Mouse (Mus musculus): ENCODE results near the gene Vwf. TPM values are rescaled to one million over a fixed set of nuclear protein-coding genes. Genes with fewer than 3 reads are reported as not detected.

Vwf gene
- total RNA-seq, 2 experiments from 2014 or later = 78.4 to 104 TPM

DNA sequence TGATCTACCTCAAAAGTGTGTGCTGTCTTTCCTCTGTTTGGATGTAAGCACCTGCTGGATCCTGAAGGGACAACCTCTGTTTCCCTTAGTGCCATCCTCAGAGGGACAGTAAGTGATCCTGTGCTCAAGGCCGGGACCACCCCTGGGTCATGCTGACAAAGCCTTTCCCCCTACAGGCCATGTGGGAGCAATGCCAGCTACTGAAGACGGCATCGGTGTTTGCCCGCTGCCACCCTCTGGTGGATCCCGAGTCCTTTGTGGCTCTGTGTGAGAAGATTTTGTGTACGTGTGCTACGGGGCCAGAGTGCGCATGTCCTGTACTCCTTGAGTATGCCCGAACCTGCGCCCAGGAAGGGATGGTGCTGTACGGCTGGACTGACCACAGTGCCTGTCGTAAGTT is 41.7 kb downstream of the Vwf start:
- DNase-seq = no peak

DNA sequence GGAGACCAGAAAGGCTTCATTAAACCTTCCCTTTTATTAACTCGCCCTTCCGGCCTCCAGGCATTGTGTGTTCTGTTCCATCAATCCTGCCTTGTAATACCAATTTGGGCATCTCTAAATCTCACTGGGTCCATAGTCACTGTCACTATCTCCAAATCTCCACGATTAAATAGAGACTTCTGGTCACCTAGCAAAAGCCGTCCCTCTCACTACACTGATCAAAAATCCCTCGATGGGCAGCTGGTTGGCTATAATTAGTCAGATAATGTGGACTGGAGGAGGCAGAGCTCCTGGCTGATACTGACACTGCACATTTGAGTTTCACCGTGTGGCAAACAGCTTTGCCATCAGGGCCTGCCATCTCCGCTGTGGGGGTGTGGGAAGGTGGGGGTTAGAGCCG is 42.5 kb downstream of the Vwf start:
- no peak for DNase-seq

DNA sequence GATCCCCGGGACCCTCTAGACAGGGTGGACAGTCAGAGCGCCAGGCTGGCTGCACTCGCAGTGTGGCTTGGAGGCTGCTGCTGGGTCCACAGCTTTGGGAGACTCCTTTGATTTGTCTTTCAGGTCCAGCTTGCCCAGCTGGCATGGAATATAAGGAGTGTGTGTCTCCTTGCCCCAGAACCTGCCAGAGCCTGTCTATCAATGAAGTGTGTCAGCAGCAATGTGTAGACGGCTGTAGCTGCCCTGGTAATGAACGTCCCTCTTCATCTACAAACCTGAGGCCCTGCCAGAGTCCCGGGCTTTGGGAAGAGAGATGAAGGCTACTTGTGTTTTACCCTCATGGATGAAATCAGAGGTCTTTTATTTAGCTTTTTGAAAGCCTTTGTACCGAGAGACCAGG is 43.5 kb downstream of the Vwf start:
- DNase-seq = no peak

DNA sequence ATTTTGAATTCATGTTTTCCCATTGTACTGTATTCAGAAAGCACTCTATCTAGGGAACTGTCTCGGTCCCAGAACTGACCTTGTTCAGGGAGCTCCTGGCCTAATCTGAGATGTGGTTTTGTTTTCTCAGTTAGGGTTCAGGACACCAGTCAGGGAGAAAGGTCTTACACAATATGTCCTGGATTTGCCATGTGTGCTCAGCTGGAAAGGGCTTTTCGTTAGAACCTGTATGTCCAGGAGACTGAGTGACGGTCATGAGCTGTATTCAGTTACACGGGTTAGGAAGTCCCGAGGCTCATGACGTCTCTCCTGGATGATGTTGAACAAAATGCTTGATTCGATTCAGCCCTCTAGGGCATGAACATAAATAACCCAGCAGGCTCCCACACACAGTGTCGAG is 43.9 kb downstream of the Vwf start:
- no peak for DNase-seq

DNA sequence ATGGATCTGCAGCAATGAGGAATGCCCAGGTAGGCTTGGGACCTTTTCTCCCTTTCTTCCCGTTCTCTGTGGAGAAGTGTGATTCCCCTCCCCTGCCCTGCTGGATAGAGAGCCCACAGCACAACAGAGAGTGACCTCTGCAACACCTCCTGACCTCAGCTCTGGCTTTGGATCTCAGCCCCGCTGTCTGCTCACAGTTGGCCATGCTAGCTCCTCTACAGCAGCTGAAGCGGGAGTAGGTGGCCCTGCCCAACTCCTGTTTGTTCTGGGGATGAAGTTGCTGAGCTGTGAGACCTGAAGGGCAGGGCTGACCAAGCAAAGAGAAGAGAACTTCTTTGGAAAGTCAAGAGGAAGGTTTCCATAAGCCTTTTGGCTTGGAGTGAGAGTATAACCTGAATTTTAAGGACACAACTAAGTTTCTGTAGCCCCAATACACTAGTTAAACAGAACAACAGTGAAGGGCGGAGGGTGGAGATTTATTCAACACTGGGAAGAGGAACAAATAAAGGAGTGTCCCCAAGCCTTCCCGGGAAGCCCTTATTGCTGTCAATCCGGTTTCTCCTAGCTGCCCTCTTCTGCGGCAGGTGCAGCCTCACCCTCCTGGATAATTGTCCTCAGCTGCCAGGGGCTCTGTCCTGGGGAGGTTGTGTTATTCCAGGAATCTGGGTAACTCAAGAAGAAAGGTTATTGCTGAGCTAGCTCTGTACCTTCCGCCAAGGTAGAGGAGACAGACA is 45.2 kb downstream of the Vwf start:
- no peak for DNase-seq

DNA sequence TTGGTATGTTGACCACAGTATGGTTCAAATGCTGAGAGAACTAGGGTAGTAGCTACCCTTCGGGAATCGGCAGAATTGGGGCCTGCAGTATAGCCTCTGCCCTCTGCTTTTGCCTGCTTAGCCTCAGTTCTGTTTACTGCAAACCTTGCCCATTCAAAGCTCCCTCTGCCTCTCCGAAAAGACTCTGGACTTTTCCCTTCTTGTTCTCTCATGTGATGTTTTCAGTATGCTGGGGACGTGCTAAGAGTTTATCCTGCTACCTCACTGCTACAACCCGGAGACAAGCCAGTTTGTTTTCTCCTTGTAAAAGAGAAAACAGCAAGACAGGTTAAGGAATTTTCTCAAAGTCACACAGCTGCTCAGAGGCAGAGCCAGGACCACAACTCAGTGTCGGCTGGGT is 46.0 kb downstream of the Vwf start:
- DNase-seq = no peak

DNA sequence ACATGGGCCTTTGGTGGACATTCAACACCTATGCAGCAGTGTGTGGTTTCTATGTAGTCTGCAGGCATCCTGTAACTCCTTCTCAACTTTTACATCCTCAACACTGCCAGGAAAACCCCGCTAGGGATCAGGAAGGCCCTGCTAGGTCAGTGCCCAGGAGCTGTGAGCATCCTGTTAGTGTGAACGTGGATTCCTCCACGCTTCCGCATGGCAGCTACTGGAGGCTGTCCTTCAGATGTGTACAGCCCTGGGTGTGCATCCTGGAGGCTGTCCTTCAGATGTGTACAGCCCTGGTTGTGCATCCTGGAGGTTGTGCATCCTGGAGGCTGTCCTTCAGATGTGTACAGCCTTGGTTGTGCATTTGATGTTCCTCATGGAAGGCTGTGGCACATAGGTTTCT is 47.7 kb downstream of the Vwf start:
- no peak for DNase-seq

DNA sequence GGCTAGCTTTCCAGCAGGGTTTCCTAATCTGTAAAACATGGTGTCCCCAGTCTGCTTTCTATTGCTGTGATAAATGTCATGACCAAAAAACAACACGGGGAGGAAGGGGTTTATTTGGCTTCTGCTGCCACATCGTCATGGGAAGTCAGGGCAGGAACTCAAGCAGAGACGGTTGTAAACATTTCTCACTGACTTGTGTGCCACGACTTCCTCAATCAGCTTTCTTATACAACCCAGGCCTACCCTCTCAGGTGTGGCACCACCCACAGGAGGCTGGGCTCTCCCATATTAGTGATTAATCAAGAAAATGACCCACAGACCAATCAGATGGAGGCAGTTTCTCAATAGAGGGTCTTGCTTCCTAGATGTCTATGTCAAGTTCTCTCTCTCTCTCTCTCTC is 48.3 kb downstream of the Vwf start:
- no peak for DNase-seq

DNA sequence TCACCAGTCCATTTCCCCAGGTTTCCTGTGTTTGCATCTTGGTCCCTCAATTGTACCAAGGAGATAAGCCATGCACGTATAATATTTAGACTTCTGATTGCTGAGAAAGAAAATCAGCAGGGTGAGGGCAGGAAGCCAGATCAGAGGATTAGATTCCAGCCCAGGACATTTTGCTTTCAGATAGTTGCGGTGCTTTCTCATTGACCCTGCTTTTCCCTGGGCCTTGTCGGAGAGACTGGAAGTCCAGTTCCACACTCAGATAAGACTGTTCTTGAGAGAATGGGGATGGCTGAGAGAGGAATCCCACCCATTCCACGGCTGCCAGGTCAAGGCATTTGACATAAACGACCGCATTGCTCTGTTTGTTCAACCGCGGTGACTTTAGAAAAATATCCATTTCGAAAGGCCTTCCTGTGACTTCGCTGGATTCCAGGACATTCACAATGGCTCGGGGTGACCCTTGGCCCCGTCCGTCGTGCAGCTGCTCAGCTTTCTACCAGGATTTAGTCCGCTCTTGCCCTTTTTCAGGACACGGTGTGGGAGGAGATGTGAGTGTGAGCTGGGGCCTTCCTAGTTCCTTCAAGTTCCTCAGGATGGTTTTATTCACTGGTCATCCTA is 50.2 kb downstream of the Vwf start:
- peak; percentile 34 to 56 for DNase-seq

DNA sequence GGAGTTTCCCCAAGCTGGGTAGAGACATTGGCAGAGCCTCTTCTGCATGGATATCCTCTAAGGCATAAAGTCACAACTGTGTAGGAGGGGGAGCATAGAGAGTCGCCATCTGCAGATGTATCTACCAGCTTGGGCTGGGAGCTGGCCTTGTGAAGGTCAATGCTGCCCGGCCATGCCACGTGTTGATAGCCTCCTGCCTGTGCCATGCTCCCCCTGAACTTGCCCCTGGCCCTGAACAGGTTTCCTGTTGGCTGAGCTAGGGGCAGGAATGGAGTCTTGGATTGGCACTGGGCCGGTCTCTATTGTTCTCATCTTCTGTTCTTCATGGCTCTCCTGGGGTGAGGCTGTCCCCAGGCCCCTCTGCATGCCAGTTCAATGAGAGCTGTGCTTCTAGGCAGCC is 51.1 kb downstream of the Vwf start:
- no peak for DNase-seq

DNA sequence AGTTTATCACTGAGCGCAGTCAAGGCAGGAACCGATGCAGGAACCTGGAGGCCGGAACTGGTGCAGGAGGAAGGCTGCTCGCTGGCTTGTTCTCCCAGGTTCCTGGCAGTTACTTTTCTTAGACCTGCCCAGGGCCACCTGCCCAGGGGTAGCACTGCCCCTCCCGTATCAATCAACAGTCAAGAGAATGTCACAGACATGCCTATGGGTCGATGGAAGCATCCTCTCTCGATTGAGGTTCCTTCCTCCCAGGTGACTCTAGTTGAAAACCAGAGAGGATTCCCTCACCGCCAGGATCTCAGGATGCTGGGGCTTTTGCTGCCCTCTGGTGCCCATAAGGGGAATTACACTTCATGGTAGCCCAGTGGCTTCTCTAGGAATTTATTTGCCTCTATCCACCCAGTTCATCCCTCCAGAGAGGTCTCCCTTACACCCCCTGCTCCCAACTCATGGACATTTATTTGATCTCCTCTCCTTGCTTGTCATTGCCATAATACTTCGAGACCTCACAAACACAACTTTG is 53.5 kb downstream of the Vwf start:
- peak; percentile 75 to 86 for DNase-seq

DNA sequence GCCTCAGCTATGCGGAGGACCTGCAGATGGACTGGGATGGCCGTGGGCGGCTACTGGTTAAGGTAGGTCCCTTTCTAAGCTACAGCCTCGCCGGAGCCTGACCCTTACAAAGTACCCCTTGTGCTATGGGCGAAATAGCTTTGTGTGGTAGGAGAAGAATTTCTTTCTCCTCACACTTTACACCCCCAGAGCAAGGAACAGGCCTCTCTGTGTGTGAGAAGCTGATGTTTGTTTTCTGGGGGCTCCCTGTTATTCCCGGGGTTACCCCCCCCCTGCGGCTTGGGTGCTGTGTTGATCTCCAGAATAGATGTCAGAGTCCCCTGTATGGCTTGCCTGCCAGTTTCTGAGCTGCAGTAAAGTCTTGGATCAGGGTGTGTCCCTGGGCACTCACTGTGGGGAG is 54.1 kb downstream of the Vwf start:
- no peak for DNase-seq

DNA sequence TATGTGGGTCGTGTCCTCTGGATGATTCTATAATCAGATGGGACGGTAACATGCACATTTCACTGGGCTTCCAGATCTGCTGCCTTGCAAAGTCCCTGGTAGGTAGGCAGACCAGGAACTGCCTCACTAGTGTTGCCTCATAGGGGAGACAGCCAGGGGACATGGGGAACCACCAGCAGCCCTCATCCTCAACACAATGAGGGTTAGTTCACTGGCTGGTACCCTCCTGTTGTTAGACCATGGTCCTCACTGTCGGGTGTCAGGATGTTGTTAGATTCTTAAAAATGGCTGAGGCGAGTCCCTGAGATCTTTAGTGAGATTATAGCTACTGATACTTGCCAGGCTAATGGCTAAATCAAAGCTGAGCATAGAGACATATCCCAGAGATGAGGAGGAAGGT is 54.6 kb downstream of the Vwf start:
- no peak for DNase-seq

DNA sequence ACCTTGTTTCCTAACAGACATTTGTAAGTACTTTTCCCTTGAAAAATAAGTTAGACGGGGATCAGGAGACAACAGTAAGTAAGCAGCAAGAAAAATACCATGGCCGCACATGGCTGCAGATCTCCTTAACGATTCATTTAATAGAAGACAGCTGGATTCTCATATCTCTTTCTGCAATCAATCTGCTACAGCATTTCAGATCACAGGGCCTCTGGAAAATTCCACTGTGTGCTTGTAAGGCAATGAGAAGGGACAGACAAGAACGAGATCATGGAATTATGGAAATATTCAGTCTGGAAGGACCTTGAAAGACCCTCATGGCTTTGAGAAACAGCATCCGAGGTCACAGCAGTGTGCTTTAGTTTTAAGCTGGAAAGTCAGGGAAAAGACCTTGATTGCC is 55.2 kb downstream of the Vwf start:
- no peak for DNase-seq

DNA sequence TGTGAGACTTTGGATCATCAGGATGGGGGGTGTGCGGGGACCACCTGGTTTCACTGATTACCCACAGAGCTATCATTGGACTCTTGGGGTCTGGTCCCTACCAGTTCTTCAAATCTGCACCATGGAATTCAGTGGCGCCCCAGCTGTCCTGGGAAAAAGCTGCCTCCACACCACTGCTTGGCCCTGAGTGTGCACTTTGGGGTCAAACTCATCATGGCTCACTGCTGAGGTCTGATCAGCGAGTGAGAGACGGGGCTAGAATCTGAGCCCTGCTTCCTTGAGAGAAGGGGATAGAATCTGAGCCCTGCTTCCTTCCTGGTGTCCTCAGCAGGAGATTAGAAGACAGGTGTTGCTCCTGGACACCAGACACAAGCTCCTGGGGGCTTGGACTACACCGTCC is 55.8 kb downstream of the Vwf start:
- no peak for DNase-seq

DNA sequence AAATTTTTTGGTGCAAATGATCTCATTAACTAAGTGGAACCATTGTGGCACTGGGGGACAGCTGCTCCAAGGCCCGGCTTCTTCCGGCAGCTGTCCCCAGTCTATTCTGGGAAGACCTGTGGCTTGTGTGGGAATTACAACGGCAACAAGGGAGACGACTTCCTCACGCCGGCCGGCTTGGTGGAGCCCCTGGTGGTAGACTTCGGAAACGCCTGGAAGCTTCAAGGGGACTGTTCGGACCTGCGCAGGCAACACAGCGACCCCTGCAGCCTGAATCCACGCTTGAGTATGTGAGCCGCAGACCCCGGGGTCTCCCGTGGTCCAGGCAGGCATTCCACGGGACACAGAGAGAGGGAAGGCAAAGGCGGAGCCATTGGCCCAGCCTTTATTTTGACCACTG is 56.7 kb downstream of the Vwf start:
- DNase-seq = peak; percentile 89 to 91

DNA sequence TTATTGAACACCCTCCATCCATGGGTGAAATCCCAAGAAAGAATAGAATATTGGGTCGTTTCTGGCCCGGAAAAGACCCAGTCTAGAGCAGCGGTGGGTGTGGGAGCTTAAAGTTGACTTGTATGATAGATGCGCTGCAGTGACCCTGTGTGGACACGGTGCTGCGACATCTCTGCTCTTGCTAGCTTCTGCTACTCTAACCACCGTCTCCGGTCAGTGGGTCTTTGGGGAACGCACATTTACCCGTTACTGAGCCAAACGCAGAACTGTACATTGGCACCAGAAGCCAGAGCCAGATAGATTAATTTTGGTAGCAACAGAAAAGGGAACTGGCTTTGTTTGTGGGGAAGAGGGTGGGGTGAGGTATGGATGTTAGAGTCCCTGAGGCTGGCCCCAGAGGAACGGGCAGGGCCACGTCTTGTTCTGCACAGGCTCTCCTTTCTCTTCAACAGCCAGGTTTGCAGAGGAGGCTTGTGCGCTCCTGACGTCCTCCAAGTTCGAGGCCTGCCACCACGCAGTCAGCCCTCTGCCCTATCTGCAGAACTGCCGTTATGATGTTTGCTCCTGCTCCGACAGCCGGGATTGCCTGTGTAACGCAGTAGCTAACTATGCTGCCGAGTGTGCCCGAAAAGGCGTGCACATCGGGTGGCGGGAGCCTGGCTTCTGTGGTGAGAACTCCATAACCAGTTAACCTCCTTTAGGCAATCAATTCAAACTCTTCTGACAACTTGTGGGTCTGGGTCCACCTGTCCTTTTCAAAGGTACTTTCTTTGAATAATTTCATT is 57.3 kb downstream of the Vwf start:
- peak; percentile 44 to 47 for DNase-seq

DNA sequence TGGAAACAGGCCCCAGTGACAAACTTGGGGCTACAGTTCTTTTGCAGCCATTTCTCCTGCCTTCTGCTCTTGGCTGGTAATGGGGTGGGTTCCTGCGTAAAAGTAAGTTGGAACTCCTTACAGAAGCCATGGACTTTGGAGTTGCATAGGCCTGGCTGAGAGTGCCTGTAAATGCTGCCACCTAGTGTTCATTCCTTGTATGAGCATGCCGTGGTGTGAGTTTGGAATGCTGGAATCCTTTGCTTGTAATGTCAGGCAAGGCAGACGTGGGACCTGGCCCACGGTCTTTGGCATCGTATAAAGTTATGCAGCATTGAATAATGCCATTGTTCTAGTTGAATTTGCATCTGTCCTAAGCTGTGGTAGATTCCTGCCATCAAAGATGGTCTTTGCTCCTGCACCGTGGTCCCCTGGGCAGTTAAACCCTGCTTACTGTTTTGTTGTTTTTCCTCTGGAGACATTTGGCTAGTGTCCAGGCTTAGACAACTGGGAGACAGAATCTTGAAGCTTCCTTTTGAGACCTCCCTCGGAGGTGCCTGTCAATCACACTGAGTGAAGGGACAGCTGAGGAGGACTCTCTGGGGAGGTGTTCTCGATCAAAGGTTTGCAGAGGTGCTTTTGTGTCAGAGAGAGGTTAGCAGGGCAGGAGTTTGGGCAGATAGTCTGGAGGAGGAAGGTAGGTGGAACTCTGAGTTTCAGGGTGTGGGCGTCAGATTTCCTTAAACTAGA is 58.1 kb downstream of the Vwf start:
- peak; percentile 76 to 88 for DNase-seq

DNA sequence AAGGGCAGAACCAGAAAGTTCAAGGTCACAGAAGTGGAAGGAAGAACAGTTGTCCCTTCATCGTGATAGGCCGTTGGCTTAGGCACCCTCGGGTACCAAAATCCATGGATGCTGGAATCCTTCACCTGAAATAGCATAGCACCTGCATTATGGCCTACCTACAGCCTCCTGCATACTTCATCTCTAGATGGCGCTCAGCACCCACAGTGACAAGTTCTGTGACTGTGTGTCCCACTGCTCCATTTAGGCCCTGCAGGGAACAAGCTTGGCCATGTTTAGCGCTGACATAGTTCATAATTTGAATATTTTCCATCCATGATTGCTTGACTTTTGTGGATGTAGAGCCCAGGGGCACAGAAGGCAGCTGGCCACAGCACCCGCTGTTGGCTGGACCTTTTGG is 62.5 kb downstream of the Vwf start:
- DNase-seq = no peak

DNA sequence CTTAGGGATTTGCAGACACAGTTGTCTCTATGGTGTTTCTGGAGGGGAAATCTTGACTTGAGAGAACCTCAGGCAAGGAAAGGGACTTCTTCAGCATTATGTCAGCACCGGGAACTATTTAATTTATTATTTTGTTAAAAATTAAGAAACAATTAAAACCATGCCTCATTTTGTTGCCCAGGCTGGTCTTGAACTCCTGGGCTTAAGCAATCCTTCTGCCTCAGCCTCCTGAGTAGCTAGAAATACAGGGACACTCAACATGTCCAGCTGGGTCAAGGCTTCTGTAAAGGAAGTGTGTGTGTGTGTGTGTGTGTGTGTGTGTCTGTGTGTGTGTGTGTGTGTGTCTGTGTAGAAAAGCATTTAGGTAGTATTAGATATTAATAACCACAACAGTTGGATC is 71.3 kb downstream of the Vwf start:
- no peak for DNase-seq

DNA sequence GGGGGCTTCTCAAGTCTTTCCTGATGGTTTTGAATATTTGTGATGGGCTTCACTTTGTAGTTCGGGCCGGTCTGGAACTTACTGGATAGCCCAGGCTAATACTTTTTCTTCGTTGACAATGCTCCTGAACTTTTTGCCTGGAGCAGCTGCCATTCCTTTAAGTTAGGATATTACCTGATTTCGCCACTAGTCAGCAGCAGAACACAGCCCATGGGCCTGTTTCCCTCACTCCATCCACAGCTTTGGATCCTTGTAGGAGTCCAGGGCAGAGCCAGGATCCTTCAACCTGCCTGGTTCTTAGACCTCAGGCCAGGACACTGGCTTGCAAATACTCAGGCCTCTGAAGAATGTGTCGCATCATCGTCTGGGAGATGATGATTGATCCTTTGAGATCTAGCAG is 74.2 kb downstream of the Vwf start:
- DNase-seq = no peak

DNA sequence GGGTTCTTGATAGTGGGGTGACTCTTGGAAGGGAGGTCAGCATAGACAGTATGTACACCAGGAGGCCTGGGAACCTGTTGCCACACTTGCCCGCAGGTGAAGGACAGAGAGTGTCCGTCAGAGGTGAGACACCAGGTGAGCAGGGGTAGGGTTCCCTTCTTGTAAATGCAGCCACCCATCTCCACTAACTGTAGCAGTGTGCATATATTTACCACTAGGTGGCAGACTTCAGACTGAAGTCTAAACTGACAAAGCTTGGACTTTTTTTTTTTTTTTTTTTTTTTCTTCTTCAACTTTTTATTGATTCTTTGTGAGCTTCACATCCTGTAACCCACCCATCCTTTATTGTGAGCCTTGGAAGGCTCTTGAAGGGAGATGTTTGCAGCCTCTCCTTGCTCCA is 75.9 kb downstream of the Vwf start:
- DNase-seq = no peak

DNA sequence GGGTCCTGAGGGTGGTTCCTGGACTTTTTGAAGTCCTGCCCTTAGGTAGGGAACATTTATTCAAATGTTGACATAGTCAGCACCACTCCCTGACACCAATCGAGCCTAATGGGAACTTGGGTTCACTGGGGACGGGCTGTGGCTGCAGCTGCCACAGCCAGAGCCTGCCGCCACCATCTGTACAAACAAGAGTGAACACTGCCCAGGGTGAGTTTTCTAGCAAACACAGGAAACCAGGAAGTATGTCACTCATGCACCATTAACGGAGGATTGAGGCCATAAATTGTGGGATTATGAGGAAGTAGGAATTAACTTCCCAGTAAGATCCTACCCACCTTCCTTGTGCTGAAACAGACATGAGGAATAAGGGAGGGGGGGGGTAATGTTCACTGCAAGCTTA is 93.9 kb downstream of the Vwf start:
- no peak for DNase-seq

Measured in heart, adult 18-20 months (tissue).